Mouse (Mus musculus) forebrain, embryonic 11.5 days (tissue): ENCODE measurements around the gene Olfr1340. TPM values are rescaled to one million over a fixed set of nuclear protein-coding genes. Genes with fewer than 3 reads are reported as not detected.

ENCODE experiments used
- ATAC-seq: fragments of 200-750 bp; cut with Nextera tagmentation; replicated peaks from 2 replicates; pipeline ENCODE4 v1.8.0; 2017; ENCODE audit warnings: moderate TSS enrichment; ENCODE audit not compliant: low FRiP score
- DNase-seq: peaks from one replicate; pipeline ENCODE4 v3.0.0-alpha.2; 2017; ENCODE audit warnings: low spot score
- H3K27ac ChIP-seq: fragments of 300-500 bp; sonication (generic); 2 replicates; pipeline ENCODE4 v1.5.1; 2014; ENCODE audit warnings: low read depth, low read length
- H3K27me3 ChIP-seq: fragments of 300-500 bp; sonication (generic); 2 replicates; pipeline ENCODE4 v1.6.1; 2014; ENCODE audit warnings: mild to moderate bottlenecking, low read length, mixed read lengths; ENCODE audit not compliant: control insufficient read depth, insufficient read depth
- H3K36me3 ChIP-seq: fragments of 300-500 bp; sonication (generic); 2 replicates; pipeline ENCODE4 v1.6.1; 2014; ENCODE audit warnings: mild to moderate bottlenecking, low read length, moderate library complexity, mixed read lengths; ENCODE audit not compliant: control insufficient read depth, insufficient read depth
- H3K4me1 ChIP-seq: fragments of 300-500 bp; sonication (generic); replicated peaks from 2 replicates; pipeline ENCODE4 v1.6.1; 2014; ENCODE audit warnings: low read length, mixed read lengths; ENCODE audit not compliant: control insufficient read depth, insufficient read depth
- H3K4me2 ChIP-seq: fragments of 300-500 bp; sonication (generic); 2 replicates; pipeline ENCODE4 v1.6.1; 2014; ENCODE audit warnings: low read depth, mild to moderate bottlenecking, low read length, moderate library complexity, mixed read lengths; ENCODE audit not compliant: severe bottlenecking
- H3K4me3 ChIP-seq: fragments of 300-500 bp; sonication (generic); 2 replicates; pipeline ENCODE4 v1.5.1; 2014; ENCODE audit warnings: low read depth, low read length
- H3K9ac ChIP-seq: fragments of 300-500 bp; sonication (generic); 2 replicates; pipeline ENCODE4 v1.6.1; 2014; ENCODE audit warnings: low read length
- H3K9me3 ChIP-seq: fragments of 300-500 bp; sonication (generic); 2 replicates; pipeline ENCODE4 v1.6.1; 2016; ENCODE audit warnings: low read length, mixed read lengths; ENCODE audit not compliant: control insufficient read depth
- WGBS: fragments of 180-500 bp; shearing (Covaris S2); extraction: QIAGEN DNeasy Blood & Tissue Kit; methylation state at CpG from one replicate; pipeline ENCODE4 v1.1.7; 2014; 5-methylcytosine and 5-hydroxymethylcytosine counted together
- polyA plus RNA-seq: library from polyadenylated mRNA; unstranded; fragments of >200 nt; fragmentation: Nextera tagmentation; extraction: Ambion mirVana; gene quantifications from 2 replicates; pipeline ENCODE4 v1.2.1, GENCODE M21; 2014

The Olfr1340 gene
- polyA plus RNA-seq, 1 experiment from 2014 or later = not detected

DNA sequence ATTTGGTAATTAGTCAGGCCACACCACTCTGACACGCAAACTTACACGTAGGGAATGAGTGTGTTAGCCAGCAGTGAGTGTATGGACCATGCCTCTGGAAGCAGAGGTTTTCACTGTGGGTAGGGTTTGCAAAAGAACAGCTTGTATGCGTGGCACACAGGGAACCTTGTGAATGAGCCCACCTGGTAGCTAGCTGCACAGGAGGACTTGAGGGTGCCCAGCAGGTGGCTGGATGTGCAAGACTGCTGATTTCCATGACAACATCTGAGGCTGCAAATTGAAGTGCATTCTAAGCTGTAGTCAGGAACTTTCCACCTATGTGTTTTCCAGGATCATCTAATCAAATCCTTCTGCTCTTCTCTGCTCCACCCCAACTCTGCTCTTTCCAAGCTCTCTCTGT, 19.6 kb downstream of the Olfr1340 start:
- 60% methylated on average over 3 of the region's 3 CpGs for WGBS
- no peaks in the 10 kb centered on the region for H3K9me3 ChIP-seq
- H3K4me2 ChIP-seq = no peak overlapping the region
- H3K4me1 ChIP-seq = no peaks in the 10 kb centered on the region
- peaks cover 4% of the 10 kb centered on the region; the same call in 1 of the 2 replicates for H3K27me3 ChIP-seq
- H3K27ac ChIP-seq = no peak overlapping the region
- H3K36me3 ChIP-seq = no peaks in the 10 kb centered on the region
- no peak for ATAC-seq
- H3K9ac ChIP-seq = no peak overlapping the region
- H3K4me3 ChIP-seq = no peak overlapping the region
- DNase-seq = no peak

GRCm38 (mm10) chr4:118740988-118741698, 21.2 kb downstream of the Olfr1340 start:
- no peak for DNase-seq
- peaks cover 4% of the 10 kb centered on the region; the same call in 1 of the 2 replicates for H3K27me3 ChIP-seq
- 4% methylated on average over 11 of the region's 11 CpGs for WGBS
- H3K9me3 ChIP-seq = no peaks in the 10 kb centered on the region
- H3K4me1 ChIP-seq = no peaks in the 10 kb centered on the region
- H3K9ac ChIP-seq = no peak overlapping the region
- no peak for ATAC-seq
- no peaks in the 10 kb centered on the region for H3K36me3 ChIP-seq
- no peak overlapping the region for H3K4me2 ChIP-seq
- H3K4me3 ChIP-seq = no peak overlapping the region
- H3K27ac ChIP-seq = no peak overlapping the region

GRCm38 (mm10) chr4:118741881-118742280, 21.9 kb downstream of the Olfr1340 start:
- H3K4me3 ChIP-seq = no peak overlapping the region
- no peak overlapping the region for H3K27ac ChIP-seq
- no peaks in the 10 kb centered on the region for H3K9me3 ChIP-seq
- no peak for DNase-seq
- H3K4me1 ChIP-seq = no peaks in the 10 kb centered on the region
- peaks cover 4% of the 10 kb centered on the region; the same call in 1 of the 2 replicates for H3K27me3 ChIP-seq
- H3K36me3 ChIP-seq = no peaks in the 10 kb centered on the region
- H3K9ac ChIP-seq = no peak overlapping the region
- H3K4me2 ChIP-seq = 0 out of 2 replicates have a peak overlapping the region, but pooled peaks have one; percentile 24
- WGBS = 3% methylated on average over 16 of the region's 16 CpGs
- ATAC-seq = no peak

GRCm38 (mm10) chr4:118758637-118759036, 38.7 kb downstream of the Olfr1340 start, which contains the start of gene Olfr1338:
Gene Olfr1338, minus strand, starts transcription at chr4:118758737.
- no peak within 1 kb of the TSS for H3K4me2 ChIP-seq
- H3K9ac ChIP-seq = no peak within 1 kb of the TSS
- H3K9me3 ChIP-seq = no peaks in the 10 kb centered on the region
- no peak within 1 kb of the TSS for H3K4me3 ChIP-seq
- H3K27ac ChIP-seq = no peak within 1 kb of the TSS
- ATAC-seq (no peak), DNase-seq (no peak)
- no peaks in the 10 kb centered on the region for H3K36me3 ChIP-seq
- no peaks in the 10 kb centered on the region for H3K4me1 ChIP-seq
- no peaks in the 10 kb centered on the region for H3K27me3 ChIP-seq
- WGBS = 77% methylated on average over 1 of the region's 1 CpGs

Other genes with a start within 250 kb of the Olfr1340 start
- gene Tie1, start 230.1 kb upstream of the Olfr1340 start, polyA plus RNA-seq = 13.6 and 14.5 TPM in 2 replicates
- 0.48 and 0.71 TPM in 2 replicates for gene 2610528J11Rik, start 193.1 kb upstream of the Olfr1340 start, polyA plus RNA-seq
- 0.25 and 0.32 TPM in 2 replicates for gene Tmem125, start 176.1 kb upstream of the Olfr1340 start, polyA plus RNA-seq
- gene Cfap57, start 99.4 kb upstream of the Olfr1340 start, polyA plus RNA-seq = 0.80 and 0.83 TPM in 2 replicates
- gene Ebna1bp2, start 99.3 kb upstream of the Olfr1340 start, polyA plus RNA-seq = 181 and 183 TPM in 2 replicates
- gene Olfr62, start 61.2 kb upstream of the Olfr1340 start, polyA plus RNA-seq = not detected in 2 replicates
- 0.08 and 0.09 TPM in 2 replicates for gene Olfr1342, start 27.4 kb upstream of the Olfr1340 start, polyA plus RNA-seq
- gene Olfr1341, start 16.6 kb upstream of the Olfr1340 start, polyA plus RNA-seq = not detected in 2 replicates
- 0.12 and 0.17 TPM in 2 replicates for gene Olfr1339, start 12.0 kb downstream of the Olfr1340 start, polyA plus RNA-seq
- gene Olfr1338, start 38.6 kb downstream of the Olfr1340 start, polyA plus RNA-seq = not detected in 2 replicates
- not detected in 2 replicates for gene Olfr1337, start 62.4 kb downstream of the Olfr1340 start, polyA plus RNA-seq
- gene Olfr1335, start 89.8 kb downstream of the Olfr1340 start, polyA plus RNA-seq = not detected in 2 replicates
- not detected in 2 replicates for gene Olfr1333, start 116.1 kb downstream of the Olfr1340 start, polyA plus RNA-seq
- gene Olfr1331, start 144.5 kb downstream of the Olfr1340 start, polyA plus RNA-seq = not detected in 2 replicates
- not detected in 2 replicates for gene Olfr1330, start 168.5 kb downstream of the Olfr1340 start, polyA plus RNA-seq
- gene Olfr1329, start 197.3 kb downstream of the Olfr1340 start, polyA plus RNA-seq = not detected in 2 replicates
- gene Olfr1328, start 218.5 kb downstream of the Olfr1340 start, polyA plus RNA-seq = not detected in 2 replicates
- gene Lao1, start 241.4 kb downstream of the Olfr1340 start, polyA plus RNA-seq = not detected in 2 replicates